Mouse (Mus musculus): Measurements from ENCODE around the gene Itga2b.
"Not testable (repeated sequence)": the region's sequence is repeated elsewhere in the genome, so short reads cannot be mapped to it uniquely, and the experiment has no call there.

Itga2b gene

DNA sequence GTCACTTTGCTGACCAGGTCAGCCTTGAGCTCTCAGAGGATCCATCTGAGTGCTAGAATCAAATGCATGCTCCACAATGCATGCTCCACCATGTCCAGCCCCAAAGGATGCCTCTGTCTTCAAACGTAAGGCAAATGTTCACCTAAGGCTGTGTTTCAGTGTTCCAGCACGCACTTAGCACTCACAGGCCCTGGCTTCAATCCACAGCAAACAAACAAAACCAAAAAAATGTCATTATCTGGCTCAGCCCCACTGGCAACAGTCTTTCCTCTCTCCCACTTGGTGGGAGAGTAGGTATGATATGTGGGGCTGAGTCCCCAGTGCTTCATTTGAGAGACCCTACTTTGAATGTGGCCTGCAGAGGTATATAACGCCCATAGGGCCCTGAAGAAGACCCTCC lies 58.9 kb downstream of the Itga2b start:
- no peak for DNase-seq (ENCODE audit: low spot score)

DNA sequence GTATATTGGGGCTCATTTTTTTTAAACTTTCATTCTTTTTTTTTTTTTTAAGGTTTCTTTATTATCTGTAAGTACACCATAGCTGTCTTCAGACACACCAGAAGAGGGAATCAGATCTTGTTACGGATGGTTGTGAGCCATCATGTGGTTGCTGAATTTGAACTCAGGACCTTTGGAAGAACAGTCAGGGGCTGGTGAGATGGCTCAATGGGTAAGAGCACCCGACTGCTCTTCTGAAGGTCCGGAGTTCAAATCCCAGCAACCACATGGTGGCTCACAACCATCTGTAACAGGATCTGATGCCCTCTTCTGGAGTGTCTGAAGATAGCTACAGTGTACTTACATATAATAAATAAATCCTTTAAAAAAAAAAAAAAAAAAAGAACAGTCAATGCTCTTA lies 59.6 kb downstream of the Itga2b start:
- not testable (repeated sequence) for DNase-seq (ENCODE audit: low spot score)

DNA sequence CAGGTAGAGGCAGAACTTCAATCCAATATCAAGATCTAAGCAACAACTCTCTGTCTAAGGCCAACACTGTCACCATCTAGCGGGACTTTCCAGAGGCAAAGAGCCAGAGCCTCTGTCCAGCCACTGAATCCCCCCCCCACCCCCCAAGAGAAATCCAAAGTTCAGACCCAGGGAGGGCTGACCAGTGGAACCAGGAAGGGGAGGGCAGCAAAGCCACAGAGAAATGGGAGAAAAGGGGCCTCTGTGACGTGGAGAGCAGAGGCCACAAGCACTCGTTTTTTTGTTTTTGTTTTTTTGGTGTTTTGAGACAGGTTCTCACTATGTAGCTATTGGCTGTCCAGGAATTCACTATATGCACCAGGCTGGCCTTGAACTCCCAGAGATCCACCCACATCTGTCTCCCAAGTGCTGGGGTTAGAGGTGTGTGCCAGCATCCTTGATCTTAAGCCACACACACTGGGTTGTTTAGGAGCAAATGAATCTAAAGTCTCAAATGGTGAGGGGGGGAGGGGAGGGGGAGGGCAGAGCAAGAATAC lies 60.1 kb downstream of the Itga2b start:
- DNase-seq (ENCODE audit: low spot score): no peak

DNA sequence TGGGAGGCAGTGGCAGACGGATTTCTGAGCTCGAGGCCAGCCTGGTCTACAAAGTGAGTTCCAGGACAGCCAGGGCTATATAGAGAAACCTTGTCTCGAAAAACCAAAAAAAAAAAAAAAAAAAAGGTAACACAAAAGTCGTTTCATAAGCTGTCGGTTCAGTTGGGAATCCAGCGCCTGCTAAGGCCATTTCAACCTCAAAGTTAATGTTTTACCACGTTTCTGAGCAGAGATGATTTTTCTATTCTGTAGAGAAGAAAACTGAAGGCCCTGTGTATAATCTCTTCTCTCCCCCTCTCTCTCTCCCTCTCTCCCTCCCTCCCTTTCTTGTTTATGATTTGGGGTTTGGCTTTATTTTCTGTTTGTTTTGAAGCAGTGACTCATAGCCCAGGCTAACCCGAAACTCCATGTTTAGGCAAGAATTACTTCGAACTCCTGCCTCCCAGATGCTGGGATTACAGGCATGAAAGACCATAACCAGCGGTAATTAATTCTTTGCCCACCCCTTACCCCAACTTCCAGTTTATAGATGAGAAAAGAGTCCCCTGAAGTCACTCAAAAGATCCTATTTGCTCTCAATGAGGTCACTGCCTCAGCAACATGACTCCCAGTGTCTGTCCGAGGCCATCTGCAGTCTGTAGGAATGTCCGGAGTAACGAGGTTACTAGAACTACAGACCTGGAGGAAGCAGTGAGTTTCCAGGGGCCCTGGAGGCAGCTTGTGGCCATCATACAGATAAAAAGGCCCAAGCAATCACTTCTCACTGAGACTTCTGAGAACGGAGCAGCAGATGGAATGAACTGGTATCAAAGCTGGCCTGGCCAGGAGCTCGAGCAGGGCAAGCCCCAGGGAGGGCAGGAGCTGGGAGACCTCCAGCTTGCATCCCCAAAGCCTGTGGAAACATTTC lies 60.8 kb downstream of the Itga2b start:
- no peak for DNase-seq (ENCODE audit: low spot score)

DNA sequence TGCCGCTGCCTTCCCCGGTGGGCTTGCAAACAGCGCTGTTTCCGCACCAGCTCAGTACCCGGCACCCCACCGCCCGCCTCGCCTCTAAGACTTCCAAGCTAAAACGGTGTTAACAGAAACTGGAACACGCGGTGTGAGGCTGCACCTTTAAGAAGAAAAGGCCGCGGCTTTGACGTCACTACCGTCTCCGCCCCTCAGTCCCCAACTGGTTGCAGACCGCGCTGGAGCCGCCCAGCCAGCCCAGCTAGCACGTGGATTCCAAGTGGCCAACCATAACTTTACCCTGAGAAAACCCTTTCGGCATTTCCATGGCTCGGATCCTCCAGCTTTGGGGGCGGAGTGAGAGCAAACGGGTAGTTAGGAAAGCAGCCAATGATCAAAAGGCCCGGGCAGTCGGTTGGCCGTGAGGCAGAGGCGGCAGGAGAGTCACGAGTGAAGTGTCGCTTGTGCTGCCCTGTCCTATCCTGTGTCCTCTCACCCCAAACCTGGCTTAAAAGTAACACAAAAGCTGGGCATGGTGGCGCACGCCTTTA lies 61.5 kb downstream of the Itga2b start:
- DNase-seq (ENCODE audit: low spot score): peak; percentile 95

DNA sequence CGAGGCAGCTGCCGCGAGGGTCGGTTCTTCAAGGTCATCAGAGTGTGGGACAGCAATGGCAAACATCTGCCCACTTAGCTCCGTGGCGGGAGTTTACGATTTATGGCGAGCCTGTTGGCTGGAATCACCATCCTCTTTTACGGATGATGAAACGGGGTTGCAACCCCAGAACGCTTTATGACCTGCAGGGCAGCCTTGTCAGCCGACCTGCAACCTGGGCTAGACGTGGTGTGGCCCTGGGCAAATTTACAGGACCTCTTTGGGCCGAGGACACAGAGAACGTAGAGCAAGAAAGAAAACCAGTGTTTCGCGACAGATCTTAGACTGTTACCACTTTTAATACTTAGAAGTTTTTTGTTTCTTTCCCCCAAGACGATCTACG lies 62.1 kb downstream of the Itga2b start, which contains the start of gene Slc25a39:
Gene Slc25a39 (minus strand): TSS at position 113 of the 382 bp plus-strand sequence.
- no peak for DNase-seq (ENCODE audit: low spot score)

DNA sequence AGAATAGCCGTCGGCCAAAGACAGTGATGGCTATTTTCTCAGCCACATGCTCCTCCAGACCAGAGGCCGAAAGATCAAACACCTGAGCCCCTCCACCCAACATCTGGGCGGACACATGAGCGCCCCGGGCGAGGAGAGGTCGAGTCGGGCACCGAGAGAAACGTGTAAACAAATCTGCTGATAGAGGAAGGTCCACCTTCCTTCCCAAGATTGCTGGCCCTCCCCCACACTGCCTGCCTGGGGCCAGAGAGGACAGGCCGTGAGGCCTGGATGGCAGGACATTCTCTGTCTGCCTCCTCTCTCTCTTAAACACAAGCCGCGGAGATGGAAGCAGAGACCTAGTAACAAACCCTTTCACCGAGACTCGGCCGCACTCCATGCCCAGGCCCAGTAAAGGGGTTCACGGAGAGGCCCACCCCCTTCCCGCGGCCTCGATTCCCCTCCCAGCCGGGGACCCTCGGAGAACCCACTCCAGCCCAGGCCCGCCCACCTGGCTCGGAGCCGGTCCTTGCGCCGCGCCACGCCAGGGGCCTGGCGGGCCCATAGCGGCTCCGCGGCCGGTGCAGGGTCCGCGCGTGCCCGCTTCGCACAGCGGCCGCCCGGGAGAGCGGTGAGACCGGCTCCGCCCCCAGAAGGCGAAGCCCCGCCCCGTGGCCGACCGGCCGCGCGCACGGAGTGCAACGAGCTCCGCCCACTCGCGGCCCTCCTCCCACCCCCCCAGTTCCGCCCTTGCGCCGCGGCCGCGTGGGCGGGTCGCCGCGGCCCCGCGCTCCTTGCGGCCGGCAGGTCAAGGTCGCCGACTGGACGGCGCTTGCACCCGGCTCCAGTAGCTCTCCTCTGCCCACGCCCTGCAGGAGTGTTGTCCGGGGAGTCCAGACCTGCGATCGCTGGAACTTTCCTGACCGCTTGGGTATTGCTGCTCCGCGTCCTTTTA lies 62.8 kb downstream of the Itga2b start:
- DNase-seq (ENCODE audit: low spot score): peak; percentile 84

DNA sequence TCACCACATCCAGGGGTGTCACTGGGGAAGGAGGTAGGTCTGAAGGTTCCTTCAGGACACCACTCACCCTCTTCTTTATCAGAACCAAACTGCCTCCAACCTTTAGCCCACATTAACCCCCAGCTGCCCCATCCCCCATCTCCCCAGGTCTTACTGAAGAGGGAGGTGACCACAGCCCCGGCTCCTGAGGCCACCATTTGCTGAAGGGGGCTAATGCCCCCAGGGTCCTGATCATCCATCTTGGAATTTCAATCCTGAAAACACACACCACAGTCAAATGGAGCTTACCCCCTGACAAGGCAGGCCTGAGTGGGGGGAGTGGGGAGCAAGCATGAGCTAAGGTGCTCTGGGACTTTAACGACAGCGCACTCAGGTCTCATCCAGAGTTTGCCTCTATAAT lies 63.5 kb downstream of the Itga2b start:
- no peak for DNase-seq (ENCODE audit: low spot score)

DNA sequence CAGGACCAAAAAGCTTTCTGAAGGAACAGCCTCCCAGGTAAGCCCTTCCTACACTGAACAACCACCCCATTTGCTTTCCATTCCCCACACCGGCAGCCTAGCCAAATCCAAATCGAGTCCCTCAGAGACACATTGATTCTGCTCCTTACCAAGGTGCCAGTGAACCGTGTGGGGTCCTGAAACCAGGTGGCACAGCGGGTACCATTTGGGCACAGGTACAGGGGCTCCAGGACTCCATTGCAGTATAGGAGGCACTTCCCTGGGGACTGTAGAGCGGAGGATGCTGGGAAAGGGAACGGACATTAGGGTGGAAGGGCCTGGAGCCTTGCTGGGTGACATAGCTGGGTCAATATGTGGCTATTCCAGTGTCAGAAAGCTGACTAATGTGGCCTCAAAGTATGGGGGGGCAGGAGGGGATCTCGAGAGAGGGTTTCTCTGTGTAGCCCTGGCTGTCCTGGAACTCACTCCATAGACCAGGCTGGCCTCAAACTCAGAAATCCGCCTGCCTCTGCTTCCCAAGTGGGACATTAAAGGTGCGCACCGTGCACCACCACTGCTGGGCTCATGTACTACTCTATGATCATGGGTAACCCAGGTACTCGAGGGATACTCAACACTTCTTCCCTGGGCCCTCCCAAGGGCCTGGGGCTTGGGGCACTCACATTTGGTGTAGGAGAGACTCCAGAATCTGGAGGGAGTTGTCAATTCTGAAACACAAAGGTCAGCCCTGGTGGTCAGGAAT lies 64.2 kb downstream of the Itga2b start:
- DNase-seq (ENCODE audit: low spot score): no peak

DNA sequence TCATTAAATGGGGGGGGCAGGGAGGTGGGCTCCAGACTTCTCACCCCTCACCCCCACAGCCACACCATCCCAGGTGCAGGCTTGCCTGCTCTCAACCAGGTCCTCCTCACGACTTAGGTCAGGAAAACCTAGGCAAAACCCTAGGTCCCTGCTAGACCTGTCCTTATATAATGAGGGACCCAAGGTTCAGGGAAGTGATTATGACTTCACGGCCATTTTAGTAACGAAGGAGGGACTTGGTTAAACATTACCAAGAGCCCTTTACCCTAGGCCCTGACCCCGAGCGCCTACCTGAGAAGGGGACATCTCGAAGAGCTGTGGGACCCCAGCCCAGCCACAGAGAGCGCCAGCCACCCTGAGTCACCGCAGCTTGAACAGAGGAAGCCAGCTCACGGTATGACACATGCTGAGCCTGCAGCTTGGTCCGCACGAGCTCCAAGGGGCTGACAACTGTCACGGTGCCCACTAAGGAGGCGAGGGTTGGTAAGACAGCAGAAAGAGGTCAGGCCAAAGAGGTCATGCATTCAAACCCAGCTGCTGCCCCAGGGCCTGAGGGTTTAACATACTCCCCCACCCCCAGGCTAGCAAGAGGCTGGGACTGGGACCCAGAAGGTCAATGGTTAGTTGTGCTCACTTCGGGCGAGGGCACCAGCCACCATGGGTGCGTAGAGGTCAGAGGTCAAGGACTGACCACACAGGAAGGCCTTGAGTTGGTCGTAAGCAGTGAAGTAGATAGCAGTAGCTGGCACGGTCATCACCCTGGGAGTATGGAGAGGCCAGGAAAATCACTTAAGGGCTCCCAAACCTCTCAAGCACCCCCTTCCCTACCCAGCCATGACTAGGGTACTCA lies 65.5 kb downstream of the Itga2b start:
- DNase-seq (ENCODE audit: low spot score): no peak

DNA sequence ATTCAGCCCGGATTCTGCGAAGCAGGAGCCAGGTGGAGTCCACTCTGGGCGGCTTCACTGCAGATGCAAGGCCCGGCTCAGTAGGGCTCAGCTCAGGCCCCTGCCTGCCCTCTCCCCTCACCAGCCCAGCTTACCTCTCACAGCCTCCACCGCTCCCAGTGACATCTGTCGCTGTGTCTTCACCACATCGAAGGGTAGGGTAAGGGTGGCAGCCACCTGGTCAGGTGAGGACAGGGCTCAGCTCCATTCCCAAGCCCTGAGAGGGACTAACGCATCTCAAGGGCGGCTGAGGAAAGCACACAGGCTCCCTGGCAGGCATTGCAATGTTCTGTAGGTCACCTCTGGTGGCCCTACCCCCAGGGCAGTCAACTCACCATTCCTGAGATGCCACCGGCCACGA lies 66.3 kb downstream of the Itga2b start:
- DNase-seq (ENCODE audit: low spot score): no peak
